Mouse (Mus musculus) ES-E14 (cell line): ENCODE data around the gene Slk.

ENCODE experiments used
- CHD2 ChIP-seq: IDR thresholded peaks from 2 replicates; pipeline ENCODE4 v1.6.1; 2014; ENCODE audit warnings: mild to moderate bottlenecking, low read depth, low read length, inconsistent platforms
- HCFC1 ChIP-seq: IDR thresholded peaks from 2 replicates; pipeline ENCODE4 v1.6.1; 2012; ENCODE audit warnings: low read length, inconsistent platforms, borderline replicate concordance; ENCODE audit not compliant: insufficient read depth
- MAFK ChIP-seq: IDR thresholded peaks from 2 replicates; pipeline ENCODE4 v1.6.1; 2014; ENCODE audit warnings: mild to moderate bottlenecking, low read depth, low read length, inconsistent platforms; ENCODE audit not compliant: insufficient read depth
- ZNF384 ChIP-seq: IDR thresholded peaks from 2 replicates; pipeline ENCODE4 v1.6.1; 2012; ENCODE audit warnings: low read depth, low read length, inconsistent platforms

GRCm38 (mm10) chr19:47549174-47549573 lies 30.3 kb upstream of the Slk start:
- TF ChIP-seq HCFC1 = no peak
- no peak for TF ChIP-seq MAFK
- no peak for TF ChIP-seq CHD2
- TF ChIP-seq ZNF384 = no peak
